Mouse (Mus musculus) myocyte (in vitro differentiated cells): ENCODE measurements around the gene Hoxa2. TPM values are rescaled to one million over a fixed set of nuclear protein-coding genes. Genes with fewer than 3 reads are reported as not detected.

Experiments
- H3K27me3 ChIP-seq: one replicate; pipeline ENCODE4 v1.6.1; 2011; ENCODE audit not compliant: control insufficient read depth, insufficient read depth, insufficient read length
- H3K36me3 ChIP-seq: one replicate; pipeline ENCODE4 v1.6.1; 2011; ENCODE audit not compliant: control insufficient read depth, insufficient read depth
- H3K4me2 ChIP-seq: one replicate; pipeline ENCODE4 v1.6.1; 2011; ENCODE audit warnings: low read depth, control low read depth
- H3K4me3 ChIP-seq: one replicate; pipeline ENCODE4 v1.5.1; 2011; ENCODE audit warnings: mild to moderate bottlenecking, control low read depth, moderate library complexity
- H3K79me2 ChIP-seq: one replicate; pipeline ENCODE4 v1.6.1; 2011; ENCODE audit not compliant: control insufficient read depth, insufficient read depth
- H3ac ChIP-seq: one replicate; pipeline ENCODE4 v1.6.1; 2011; ENCODE audit not compliant: control insufficient read depth, insufficient read length
- CEBPB ChIP-seq: IDR thresholded peaks from 2 replicates; pipeline ENCODE4 v1.6.1; 2011; ENCODE audit warnings: mild to moderate bottlenecking, moderate library complexity; ENCODE audit not compliant: poor library complexity, insufficient read depth, severe bottlenecking
- E2F4 ChIP-seq: IDR thresholded peaks from one replicate; pipeline ENCODE4 v1.6.1; 2011; ENCODE audit warnings: mild to moderate bottlenecking, control low read depth, moderate library complexity; ENCODE audit not compliant: insufficient read depth
- MAX ChIP-seq: IDR thresholded peaks from one replicate; pipeline ENCODE4 v1.6.1; 2011; ENCODE audit warnings: low read depth, mild to moderate bottlenecking, control low read depth
- MYOD1 ChIP-seq, 3 experiments: IDR thresholded peaks; one replicate each; pipeline ENCODE4 v1.6.1; 2011; ENCODE audit warnings: control low read depth in 2 of 3, low read depth in 2 of 3, mild to moderate bottlenecking in 2 of 3, moderate library complexity in 1 of 3; ENCODE audit not compliant: insufficient read length in 2 of 3, control insufficient read depth in 1 of 3
- MYOG ChIP-seq, 3 experiments: IDR thresholded peaks; one replicate each; pipeline ENCODE4 v1.6.1; 2011; ENCODE audit warnings: control low read depth in 2 of 3, low read depth in 2 of 3, mild to moderate bottlenecking in 2 of 3; ENCODE audit not compliant: insufficient read length in 2 of 3, control insufficient read depth in 1 of 3, insufficient read depth in 1 of 3
- POLR2A ChIP-seq: IDR thresholded peaks from one replicate; pipeline ENCODE4 v1.6.1; 2011; ENCODE audit warnings: low read depth, mild to moderate bottlenecking, control low read depth, moderate library complexity; ENCODE audit not compliant: insufficient read length
- POLR2AphosphoS2 ChIP-seq: IDR thresholded peaks from one replicate; pipeline ENCODE4 v1.6.1; 2011; ENCODE audit warnings: low read depth, control low read depth; ENCODE audit not compliant: insufficient read length
- REST ChIP-seq: IDR thresholded peaks from one replicate; pipeline ENCODE4 v1.6.1; 2011; ENCODE audit warnings: mild to moderate bottlenecking, control low read depth, moderate library complexity; ENCODE audit not compliant: insufficient read depth, insufficient read length
- SRF ChIP-seq: IDR thresholded peaks from one replicate; pipeline ENCODE4 v1.6.1; 2011; ENCODE audit warnings: low read depth; ENCODE audit not compliant: control insufficient read depth, insufficient read length
- TCF12 ChIP-seq: IDR thresholded peaks from one replicate; pipeline ENCODE4 v1.6.1; 2011; ENCODE audit warnings: mild to moderate bottlenecking, control low read depth; ENCODE audit not compliant: poor library complexity, insufficient read depth, severe bottlenecking
- TCF3 ChIP-seq: IDR thresholded peaks from one replicate; pipeline ENCODE4 v1.6.1; 2011; ENCODE audit warnings: low read depth, control low read depth; ENCODE audit not compliant: insufficient read length
- USF1 ChIP-seq: IDR thresholded peaks from one replicate; pipeline ENCODE4 v1.6.1; 2011; ENCODE audit warnings: low read depth, mild to moderate bottlenecking, control low read depth, moderate library complexity
- polyA plus RNA-seq: library from polyadenylated mRNA; unstranded; fragments of >200 nt; fragmentation: generic; extraction: Trizol; gene quantifications from one replicate; pipeline ENCODE4 v1.2.1, GENCODE M21; 2012; ENCODE audit warnings: missing spikeins

Hoxa2 gene
- polyA plus RNA-seq, 1 experiment = 0.32 TPM

GRCm38 (mm10) chr6:52152226-52153193, 12.1 kb downstream of the Hoxa2 start:
- Histone ChIP-seq H3K4me2 (no peak overlapping the region), H3K36me3 (no peaks in the 10 kb centered on the region), H3ac (no peak overlapping the region), H3K79me2 (no peaks in the 10 kb centered on the region), H3K4me3 (no peak overlapping the region), H3K27me3 (no peaks in the 10 kb centered on the region)
- TF ChIP-seq MYOD1 (IDR thresholded peaks at IDR 0.05; ENCODE audit: control insufficient read depth in 1 of 3, insufficient read length in 2 of 3, low read depth in 2 of 3) = no peak
- no peak for TF ChIP-seq MYOG (IDR thresholded peaks at IDR 0.05; ENCODE audit: control insufficient read depth in 1 of 3, insufficient read depth in 1 of 3, insufficient read length in 2 of 3, low read depth in 2 of 3)
- no peak for TF ChIP-seq TCF3
- no peak for TF ChIP-seq POLR2A
- TF ChIP-seq POLR2AphosphoS2 = no peak
- TF ChIP-seq TCF12 = no peak
- no peak for TF ChIP-seq MAX
- no peak for TF ChIP-seq CEBPB
- TF ChIP-seq SRF = no peak
- no peak for TF ChIP-seq USF1
- no peak for TF ChIP-seq REST
- no peak for TF ChIP-seq E2F4

- H3K79me2 ChIP-seq = no peaks in the 10 kb centered on the region
- H3ac ChIP-seq = no peak overlapping the region
- H3K27me3 ChIP-seq = no peaks in the 10 kb centered on the region
- TF ChIP-seq SRF (no peak), REST (no peak), USF1 (no peak)
- no peak overlapping the region for H3K4me3 ChIP-seq
- H3K4me2 ChIP-seq = no peak overlapping the region
- no peaks in the 10 kb centered on the region for H3K36me3 ChIP-seq
Measured at GRCm38 (mm10) chr6:52151571-52151970, 13.1 kb downstream of the Hoxa2 start.

GRCm38 (mm10) chr6:52150401-52150966, 14.1 kb downstream of the Hoxa2 start:
- no peak overlapping the region for H3ac ChIP-seq
- H3K36me3 ChIP-seq = no peaks in the 10 kb centered on the region
- H3K4me2 ChIP-seq = peak overlapping the region; percentile 63
- no peak overlapping the region for H3K4me3 ChIP-seq
- no peaks in the 10 kb centered on the region for H3K79me2 ChIP-seq
- H3K27me3 ChIP-seq = no peaks in the 10 kb centered on the region
- peak; percentile 72 for TF ChIP-seq TCF3
- no peak for TF ChIP-seq REST
- no peak for TF ChIP-seq MAX
- TF ChIP-seq POLR2AphosphoS2 = no peak
- no peak for TF ChIP-seq E2F4
- peak; percentile 78 for TF ChIP-seq TCF12
- peak; percentile 42 to 96 (median 90) for TF ChIP-seq MYOD1 (IDR thresholded peaks at IDR 0.05; ENCODE audit: control insufficient read depth in 1 of 3, insufficient read length in 2 of 3, low read depth in 2 of 3)
- no peak for TF ChIP-seq SRF
- no peak for TF ChIP-seq USF1
- peak; percentile 79 to 98 (median 91) for TF ChIP-seq MYOG (IDR thresholded peaks at IDR 0.05; ENCODE audit: control insufficient read depth in 1 of 3, insufficient read depth in 1 of 3, insufficient read length in 2 of 3, low read depth in 2 of 3)

- H3K27me3 ChIP-seq = no peaks in the 10 kb centered on the region
Measured at GRCm38 (mm10) chr6:52139115-52139514, 25.5 kb downstream of the Hoxa2 start.

More at GRCm38 (mm10) chr6:52139115-52139514, 25.5 kb downstream of the Hoxa2 start:
- Histone ChIP-seq H3ac (no peak overlapping the region), H3K4me3 (no peak overlapping the region), H3K36me3 (no peaks in the 10 kb centered on the region), H3K79me2 (no peaks in the 10 kb centered on the region), H3K4me2 (no peak overlapping the region)
- TF ChIP-seq POLR2A = no peak
- TF ChIP-seq USF1 = no peak
- no peak for TF ChIP-seq REST
- no peak for TF ChIP-seq CEBPB
- TF ChIP-seq MYOG (IDR thresholded peaks at IDR 0.05; ENCODE audit: control insufficient read depth in 1 of 3, insufficient read depth in 1 of 3, insufficient read length in 2 of 3, low read depth in 2 of 3) = no peak
- no peak for TF ChIP-seq MYOD1 (IDR thresholded peaks at IDR 0.05; ENCODE audit: control insufficient read depth in 1 of 3, insufficient read length in 2 of 3, low read depth in 2 of 3)
- TF ChIP-seq MAX = no peak
- no peak for TF ChIP-seq SRF
- TF ChIP-seq POLR2AphosphoS2 = no peak
- no peak for TF ChIP-seq TCF12
- TF ChIP-seq E2F4 = no peak
- TF ChIP-seq TCF3 = no peak
